Mouse (Mus musculus): ENCODE measurements around the gene Fry. TPM values are rescaled to one million over a fixed set of nuclear protein-coding genes. Genes with fewer than 3 reads are reported as not detected.
A peak's percentile ranks its signal among the peaks of the same experiment; 100 is the strongest.

The Fry gene
- polyA plus RNA-seq, 2 experiments from 2014 or later = 12.7 to 17.8 TPM

- ATAC-seq = no peak
Observed at GRCm38 (mm10) chr5:150130144-150130543, 11.7 kb downstream of the Fry start.

- ATAC-seq = no peak
Observed at GRCm38 (mm10) chr5:150131166-150131565, 12.7 kb downstream of the Fry start.

- no peak for ATAC-seq
Observed at GRCm38 (mm10) chr5:150134651-150135050, 16.2 kb downstream of the Fry start.

GRCm38 (mm10) chr5:150135529-150135928, 17.1 kb downstream of the Fry start:
- ATAC-seq = no peak

DNA sequence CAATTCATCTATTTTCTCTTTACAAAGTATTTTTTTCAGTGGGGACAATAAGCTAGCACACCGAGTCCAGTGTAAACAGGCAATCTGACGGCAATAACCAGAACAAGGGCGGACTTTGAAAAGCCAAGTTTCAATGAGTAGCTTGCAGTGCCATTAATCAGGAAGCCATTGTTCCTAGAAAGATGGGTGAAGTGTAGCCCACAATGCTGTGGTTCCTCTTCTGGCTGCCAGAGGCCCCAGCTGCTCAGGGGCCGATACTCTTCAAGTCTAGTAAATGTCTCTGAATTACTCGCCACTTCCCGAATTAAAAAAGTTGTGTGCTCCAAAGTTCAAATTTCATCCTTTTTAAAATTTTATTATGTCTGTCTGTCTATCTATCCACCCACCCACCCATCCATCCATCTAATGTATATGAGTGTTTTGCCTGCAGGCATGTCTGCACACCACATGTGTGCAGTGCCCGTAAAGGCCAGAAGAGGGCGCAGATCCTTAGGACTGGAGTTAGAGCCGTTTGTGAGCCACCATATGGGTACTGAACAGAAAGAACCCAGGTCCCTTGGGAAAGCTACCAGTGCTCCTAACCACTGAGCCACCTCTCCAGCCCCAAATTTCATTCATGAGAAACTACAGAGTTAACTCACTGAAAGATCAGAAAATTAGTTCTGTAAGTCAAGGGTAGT, 19.5 kb downstream of the Fry start:
- no peak for ATAC-seq

DNA sequence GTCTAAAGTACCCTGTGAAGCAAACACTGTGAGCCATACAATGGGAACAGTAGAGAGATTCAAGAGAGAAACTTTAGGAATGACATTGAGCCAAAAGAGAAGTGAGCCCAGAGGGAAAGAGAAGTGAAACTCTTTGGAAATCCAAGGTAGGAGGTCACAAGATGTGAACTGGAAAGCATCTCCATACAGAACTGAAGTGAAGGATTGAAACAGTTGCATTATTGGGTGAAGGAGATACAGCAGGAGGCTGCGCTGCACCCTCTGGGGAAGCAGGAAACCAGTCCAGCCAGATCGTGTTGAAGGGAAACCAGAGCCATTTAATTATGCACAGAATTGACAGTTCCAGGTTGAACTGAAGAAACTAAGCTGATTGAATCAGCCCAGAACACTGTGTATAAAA, 22.1 kb downstream of the Fry start:
- ATAC-seq = no peak

- no peak for ATAC-seq
Observed at GRCm38 (mm10) chr5:150145967-150146366, 27.5 kb downstream of the Fry start.

DNA sequence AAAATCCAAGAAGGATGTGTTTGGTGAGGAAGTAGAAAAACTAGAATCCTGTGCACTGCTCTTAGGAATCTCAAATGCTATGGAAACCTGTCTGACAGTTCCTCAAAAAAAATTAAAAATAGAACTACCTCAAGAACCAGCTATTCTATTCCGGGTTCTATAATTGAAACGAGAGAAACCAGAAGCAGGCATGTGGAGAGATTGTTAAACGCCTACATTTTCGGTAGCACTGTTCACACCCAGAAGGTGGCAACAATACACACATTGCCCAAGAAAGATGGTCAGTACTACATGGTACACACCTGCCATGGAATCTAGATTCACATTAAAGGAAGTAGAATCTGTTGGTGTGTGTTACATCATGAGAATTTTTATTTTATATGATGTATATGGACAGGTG, 28.2 kb downstream of the Fry start:
- ATAC-seq = no peak

DNA sequence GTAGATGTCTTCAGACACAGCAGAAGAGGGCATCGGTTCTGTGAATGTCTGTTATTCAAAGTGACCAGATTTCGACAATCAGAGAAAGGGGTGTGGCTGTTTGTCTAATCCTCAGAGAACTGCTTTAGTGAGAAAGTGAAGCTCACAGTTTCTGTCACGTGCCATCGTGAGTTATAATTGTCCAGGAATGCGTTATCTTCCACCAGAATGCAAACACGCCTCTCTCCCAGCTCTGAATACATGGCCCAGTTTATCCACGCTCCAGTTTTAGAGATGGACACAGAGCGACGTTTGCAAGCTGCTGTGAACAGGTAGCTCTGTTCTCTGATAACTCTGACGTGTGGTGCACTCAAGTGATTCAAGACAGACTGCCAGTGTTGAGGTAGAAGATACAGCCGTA, 31.3 kb downstream of the Fry start:
- no peak for ATAC-seq

DNA sequence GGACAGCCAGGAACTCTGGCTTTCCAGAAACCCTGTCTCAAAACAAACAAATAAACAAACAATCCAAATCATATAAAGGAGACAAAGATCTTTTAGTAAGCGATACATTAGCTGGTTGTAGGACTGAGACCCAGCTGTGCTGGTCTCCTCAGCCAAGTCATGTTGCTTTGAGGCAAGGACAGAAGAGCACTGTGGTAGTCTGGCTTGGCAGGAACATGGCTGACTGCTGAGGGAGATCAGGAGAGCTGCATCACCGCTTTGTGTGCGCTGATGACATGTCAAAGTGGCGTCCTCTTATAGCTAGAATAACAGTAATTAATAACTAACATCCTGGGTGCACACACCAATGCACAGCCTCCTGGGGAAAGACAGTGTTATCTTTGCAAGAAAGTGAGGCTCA, 32.5 kb downstream of the Fry start:
- no peak for ATAC-seq

GRCm38 (mm10) chr5:150152071-150152879, 33.8 kb downstream of the Fry start:
- no peak for ATAC-seq

DNA sequence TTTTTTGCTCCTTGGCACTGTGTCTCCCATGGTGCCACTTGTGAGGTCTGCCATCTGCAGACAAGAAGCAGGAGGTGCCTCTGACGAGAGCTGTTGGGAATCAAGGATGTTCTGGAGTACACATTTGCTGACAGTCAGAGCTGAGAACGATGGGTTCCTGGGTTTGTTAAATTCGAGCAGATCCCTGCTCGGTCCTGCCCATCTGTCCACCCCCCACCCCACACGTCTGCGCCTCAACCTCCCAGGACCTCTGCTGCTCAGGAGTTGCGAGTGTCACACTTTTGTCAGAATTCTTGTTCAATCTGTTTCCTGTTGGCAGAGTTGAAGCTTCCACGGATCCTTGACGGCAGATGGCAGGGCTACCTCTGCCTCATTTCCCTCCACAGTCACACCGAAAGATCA, 34.4 kb downstream of the Fry start:
- no peak for ATAC-seq

DNA sequence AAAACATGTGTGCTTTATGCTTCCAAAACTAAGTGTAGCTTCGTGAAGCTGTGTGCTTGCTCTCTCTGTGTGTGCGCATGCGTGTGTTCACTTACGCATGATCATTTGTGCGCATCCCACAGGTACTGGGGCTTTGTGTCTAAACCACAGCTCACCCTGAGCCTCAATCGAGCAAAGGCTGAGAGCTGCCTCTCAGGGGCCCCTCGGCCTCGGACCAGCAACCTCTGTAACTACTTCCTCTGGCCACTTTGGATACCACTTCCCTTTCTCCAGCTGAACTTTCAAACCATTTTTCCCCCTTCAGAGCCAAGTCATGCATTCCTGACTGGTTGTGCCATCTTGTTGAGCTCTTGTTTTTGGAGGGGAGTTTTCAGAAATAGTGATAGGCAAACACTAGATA, 36.9 kb downstream of the Fry start:
- ATAC-seq = no peak

DNA sequence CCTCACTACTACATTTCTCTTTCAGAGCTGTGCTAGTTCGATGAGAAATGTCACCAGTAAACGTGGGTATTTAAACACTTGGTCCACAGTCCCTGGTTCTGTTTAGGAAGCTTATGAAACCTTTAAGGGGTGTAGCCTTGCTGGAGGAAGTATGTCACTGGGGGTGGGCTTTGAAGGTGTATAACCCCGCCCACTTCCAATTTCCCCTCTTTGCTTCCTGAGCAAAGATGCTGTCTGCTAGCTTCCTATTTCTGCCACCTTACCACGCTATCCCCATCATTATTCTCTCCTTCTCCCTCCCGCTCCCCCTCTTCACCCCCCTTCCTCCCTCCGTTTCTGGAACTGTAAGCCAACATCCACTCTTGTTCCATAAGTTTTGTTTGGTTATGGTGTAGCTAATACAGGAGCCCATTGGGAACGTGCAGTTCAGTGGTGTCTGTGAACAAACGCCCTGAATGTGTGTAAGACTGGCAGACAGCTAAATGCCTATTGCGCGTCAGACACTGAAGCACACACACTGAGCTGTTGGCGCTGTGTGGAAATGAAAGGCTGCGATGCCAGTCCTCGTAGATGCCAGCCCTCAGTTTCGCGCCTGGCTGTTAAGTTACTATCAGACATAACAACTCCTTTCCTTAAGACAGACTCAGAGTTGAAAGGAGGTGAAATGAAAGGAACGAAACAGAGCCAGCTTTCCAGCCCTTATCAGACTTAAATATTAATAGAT, 37.8 kb downstream of the Fry start:
- ATAC-seq = no peak

DNA sequence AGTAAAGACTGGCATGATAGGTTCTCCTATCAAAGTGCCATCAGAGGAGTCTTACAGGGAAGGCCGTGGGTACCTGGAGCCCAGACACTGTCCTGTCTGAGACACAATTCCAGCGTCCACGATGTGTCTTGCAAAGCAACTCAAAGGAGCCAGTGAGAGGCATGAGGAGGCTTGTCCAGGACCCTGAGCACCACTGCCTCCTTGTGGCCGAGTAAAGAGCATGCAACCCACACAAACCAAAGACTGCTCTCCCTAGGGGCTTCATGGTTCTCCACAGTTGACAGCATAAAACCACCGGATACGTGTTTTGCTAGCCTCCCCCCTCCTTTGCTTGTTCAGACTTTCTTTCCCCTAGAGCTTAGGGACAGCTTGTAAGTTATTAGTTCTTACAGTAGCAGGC, 39.2 kb downstream of the Fry start:
- ATAC-seq = peak; percentile 83

- no peak for ATAC-seq
Observed at GRCm38 (mm10) chr5:150159151-150159550, 40.7 kb downstream of the Fry start.

GRCm38 (mm10) chr5:150161193-150161592, 42.7 kb downstream of the Fry start:
- ATAC-seq = no peak

DNA sequence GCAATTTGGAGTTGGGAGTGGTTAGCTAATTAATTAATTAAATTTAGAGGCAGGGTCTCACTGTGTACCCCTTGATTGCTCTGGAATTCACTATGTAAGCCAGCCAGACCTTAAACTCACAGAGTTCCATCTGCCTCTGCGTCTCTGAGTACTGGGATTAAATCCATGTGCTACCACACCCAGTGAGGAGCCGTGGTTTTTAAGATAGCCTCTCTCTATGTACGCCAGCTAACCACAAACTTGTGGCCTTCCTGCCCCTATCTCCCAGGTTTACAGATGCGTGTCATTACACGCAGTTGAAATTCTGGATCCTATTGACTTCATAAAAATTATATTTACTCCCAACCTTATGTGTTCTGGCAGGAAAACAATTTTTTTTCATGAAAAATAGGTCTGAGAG, 43.5 kb downstream of the Fry start:
- no peak for ATAC-seq

GRCm38 (mm10) chr5:150164671-150165070, 46.2 kb downstream of the Fry start:
- no peak for ATAC-seq

- ATAC-seq = no peak
Observed at GRCm38 (mm10) chr5:150166811-150167210, 48.4 kb downstream of the Fry start.

GRCm38 (mm10) chr5:150167287-150167686, 48.8 kb downstream of the Fry start:
- ATAC-seq = no peak

DNA sequence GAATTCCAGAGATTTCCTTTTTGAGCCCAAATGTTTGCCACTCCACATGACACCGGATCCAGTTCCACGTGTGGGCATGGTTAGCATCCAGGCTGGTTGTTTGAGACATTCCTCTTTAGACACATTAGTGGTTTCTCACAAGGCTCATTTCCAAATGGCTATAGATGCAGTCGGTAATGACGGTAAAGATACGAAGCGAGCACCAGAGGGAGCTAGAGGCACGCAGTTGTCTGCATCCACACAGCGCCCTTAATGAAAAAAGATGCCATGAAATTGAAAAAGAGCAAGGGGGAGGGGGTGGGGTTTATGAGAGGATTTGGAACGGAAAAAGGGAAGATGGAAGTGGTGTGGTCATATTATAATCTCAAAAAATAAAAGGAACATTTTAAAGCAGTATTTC, 50.3 kb downstream of the Fry start:
- peak; percentile 85 for ATAC-seq

GRCm38 (mm10) chr5:150171562-150171961, 53.1 kb downstream of the Fry start:
- ATAC-seq = no peak

DNA sequence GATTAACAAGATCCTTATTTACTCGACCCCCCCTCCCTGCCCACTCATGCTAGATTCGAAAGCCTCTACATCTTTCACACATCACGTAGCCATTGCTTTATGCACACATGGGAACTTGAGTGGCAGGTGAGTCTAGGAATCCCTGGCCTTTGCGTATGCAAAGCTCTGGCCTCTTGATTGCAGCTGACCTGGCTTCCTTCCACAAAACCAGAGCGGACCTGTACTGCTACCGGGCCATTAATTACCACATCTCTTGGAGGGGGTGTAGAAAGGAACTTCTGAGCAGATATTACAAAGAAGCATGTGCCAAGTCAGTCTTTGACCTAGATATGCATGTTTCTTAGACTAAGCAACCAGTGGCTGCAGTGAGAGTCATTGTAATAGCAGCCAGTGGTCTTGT, 55.4 kb downstream of the Fry start:
- no peak for ATAC-seq
